8 mouse cellular contexts compared by ENCODE assay signal in the genomic region with DNA sequence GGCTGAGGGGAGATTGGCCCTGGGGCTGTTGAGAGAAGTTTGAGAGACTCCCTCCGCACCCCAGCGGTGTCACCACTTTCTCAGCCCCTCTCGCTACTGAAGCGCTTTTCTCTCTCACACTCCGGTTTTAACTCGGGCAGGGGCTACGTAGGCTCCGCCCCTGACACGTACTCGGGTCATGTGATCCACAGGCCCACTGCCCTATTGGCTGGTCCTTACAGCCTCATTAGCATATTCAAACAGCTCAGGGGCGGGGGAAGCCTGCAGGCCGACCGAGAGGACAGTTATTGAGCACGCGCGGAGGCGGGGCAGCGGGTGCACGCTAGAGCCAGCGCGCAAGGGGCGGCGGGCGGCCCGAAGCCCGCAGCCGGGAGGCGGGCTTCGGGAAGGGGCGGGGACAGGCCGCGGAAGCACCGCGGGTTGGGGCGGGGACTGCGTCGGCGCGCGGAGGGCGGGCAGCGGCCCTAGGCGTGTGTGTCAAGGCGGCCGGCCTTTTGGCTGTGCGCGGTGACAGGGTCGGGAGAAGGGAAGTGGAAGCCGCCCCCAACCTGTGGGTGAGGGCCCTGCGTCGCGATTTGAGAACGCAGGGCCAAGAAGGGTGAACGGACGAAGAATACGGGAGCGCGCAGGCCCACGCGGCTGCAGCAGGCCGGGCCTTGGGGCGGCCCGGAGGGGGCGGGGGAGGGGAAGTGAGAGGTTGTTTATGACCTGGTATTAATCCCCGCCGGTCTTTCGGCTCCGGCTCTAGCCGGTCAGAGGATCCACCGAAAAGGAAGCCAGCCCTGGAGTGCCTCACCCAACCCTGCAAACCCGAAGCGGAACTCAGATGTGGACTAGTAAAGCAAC. TPM values are rescaled to one million over a fixed set of nuclear protein-coding genes. Genes with fewer than 3 reads are reported as not detected.
DNase-seq lines count a peak whose midpoint lies in the region; ATAC-seq and TF ChIP-seq lines count a peak whose summit lies in the region.

A gene (minus strand): TSS at position 134 of the 846 bp plus-strand sequence.

- 0% methylated on average over 64 of the region's 72 CpGs for whole genome bisulfite sequencing in hindbrain, postnatal 0 days

- peak within 1 kb of the TSS; percentile 83 for H3K4me2 ChIP-seq in hindbrain, postnatal 0 days (ENCODE audit: low read depth, low read length)

- no peak for TF ChIP-seq CTCF in gastrocnemius, adult 2 months (IDR thresholded peaks at IDR 0.05)
- 0 out of 2 replicates have a peak, but pooled peaks have one; percentile 8 for TF ChIP-seq CTCF in hindbrain, postnatal 0 days (IDR thresholded peaks at IDR 0.05; ENCODE audit: low read depth)
- TF ChIP-seq CTCF in left cerebral cortex, adult 2 months (IDR thresholded peaks at IDR 0.05), result no peak; the same call in 1 of the 2 replicates

- H3K4me1 ChIP-seq in hindbrain, postnatal 0 days (ENCODE audit: insufficient read depth, low read length), result no peaks in the 10 kb centered on the region

- H3K36me3 ChIP-seq in hindbrain, postnatal 0 days (ENCODE audit: insufficient read depth, low read length), result no peaks in the 10 kb centered on the region

- H3K9ac ChIP-seq in hindbrain, postnatal 0 days (replicated peaks; ENCODE audit: low read length), result peak within 1 kb of the TSS; percentile 85

- peak within 1 kb of the TSS; percentile 98 for H3K4me3 ChIP-seq in gastrocnemius, adult 2 months
- peak within 1 kb of the TSS; percentile 87 for H3K4me3 ChIP-seq in hindbrain, postnatal 0 days (ENCODE audit: low read length)
- peak within 1 kb of the TSS; percentile 90 for H3K4me3 ChIP-seq in left cerebral cortex, adult 2 months

- H3K9me3 ChIP-seq in hindbrain, postnatal 0 days (ENCODE audit: low read length), result no peaks in the 10 kb centered on the region

- DNase-seq in ZHBTc4 (ENCODE audit: low read depth, low spot score), result peak; percentile 97
- peak; percentile 99 for DNase-seq in gastrocnemius, adult 2 months
- DNase-seq in hindbrain, postnatal 0 days (ENCODE audit: low spot score), result peak; percentile 100
- peak; percentile 96 to 98 for DNase-seq in left cerebral cortex, adult 2 months (ENCODE audit: extremely low spot score in 1 of 2, low spot score in 2 of 2)
- DNase-seq in right cerebral cortex, adult 2 months (ENCODE audit: low spot score in 2 of 2), result peak; percentile 99
- peak; percentile 99 for DNase-seq in urinary bladder, postnatal 14 days (ENCODE audit: low spot score)

- H3K27ac ChIP-seq in gastrocnemius, adult 2 months, result peak within 1 kb of the TSS; percentile 98
- peak within 1 kb of the TSS; percentile 97 for H3K27ac ChIP-seq in hindbrain, postnatal 0 days
- H3K27ac ChIP-seq in left cerebral cortex, adult 2 months, result peak within 1 kb of the TSS; percentile 98

- ATAC-seq in common myeloid progenitor, adult 5-6 weeks (replicated peaks; ENCODE audit: low read depth, poor library complexity, severe bottlenecking), result peak; percentile 80
- ATAC-seq in hindbrain, postnatal 0 days, result peak; percentile 98
- ATAC-seq in megakaryocyte, adult 5-6 weeks (ENCODE audit: poor library complexity, severe bottlenecking), result peak; percentile 76

- intact Hi-C loops in gastrocnemius, adult 2 months (cut with DNase I), result loop anchor here (1.0 to 2.0 kb wide), 2 partner anchors 76 to 176 kb away; a partner anchor contains a TSS
- intact Hi-C loops in left cerebral cortex, adult 2 months (cut with DNase I), result loop anchor here (1.0 to 5.0 kb wide), 6 partner anchors 72 to 416 kb away; a partner anchor contains a TSS

- H3K27me3 ChIP-seq in hindbrain, postnatal 0 days (ENCODE audit: insufficient read depth, low read length), result no peaks in the 10 kb centered on the region

RNA-seq across cellular contexts. Expression of the gene that starts here (rescaled TPM):
- 72.9 and 102 TPM in 2 replicates for total RNA-seq in common myeloid progenitor, adult 5-6 weeks (2017)
- 10 to 100 TPM; 15.9 to 17.6 TPM for total RNA-seq in gastrocnemius, adult 2 months (2021)
- total RNA-seq in hindbrain, postnatal 0 days (2014; rRNA removed), result 26.3 and 31.7 TPM in 2 replicates
- 7.5 and 9.9 TPM in 2 replicates for polyA plus RNA-seq in hindbrain, postnatal 0 days (2015; fragmentation: Nextera tagmentation; extraction: Ambion mirVana)
- total RNA-seq in left cerebral cortex, adult 2 months (2021), result 10 to 100 TPM; 41.0 to 42.2 TPM
- total RNA-seq in megakaryocyte, adult 5-6 weeks (2015), result 37.5 and 53.5 TPM in 2 replicates
- 44.8 and 52.9 TPM in 2 replicates for total RNA-seq in megakaryocyte, adult 5-6 weeks (2017)

Comparison
In these comparisons a context has a peak if more than half of its experiments do, and no peak if none do; other contexts are left out.
1. Peak in every context shown above with its lines: DNase-seq, ATAC-seq, H3K4me3 ChIP-seq and H3K27ac ChIP-seq.